Mouse (Mus musculus) limb, embryonic 12.5 days (tissue): Measurements from ENCODE around the gene Acod1. TPM values are rescaled to one million over a fixed set of nuclear protein-coding genes. Genes with fewer than 3 reads are reported as not detected.
A peak's percentile ranks its signal among the peaks of the same experiment; 100 is the strongest.

Experiments
- ATAC-seq: fragments of 200-750 bp; cut with Nextera tagmentation; 2 replicates; pipeline ENCODE4 v1.8.0; 2017; ENCODE audit warnings: low read depth, moderate TSS enrichment; ENCODE audit not compliant: insufficient number of reproducible peaks, insufficient read depth, low FRiP score, low TSS enrichment
- H3K27ac ChIP-seq: fragments of 300-500 bp; sonication (generic); 2 replicates; pipeline ENCODE4 v1.5.1; 2016; ENCODE audit warnings: mild to moderate bottlenecking, moderate library complexity
- H3K27me3 ChIP-seq: fragments of 300-500 bp; sonication (generic); 2 replicates; pipeline ENCODE4 v1.6.1; 2016; ENCODE audit warnings: mild to moderate bottlenecking, moderate library complexity
- H3K36me3 ChIP-seq: fragments of 300-500 bp; sonication (generic); 2 replicates; pipeline ENCODE4 v1.6.1; 2016; ENCODE audit warnings: mild to moderate bottlenecking, moderate library complexity
- H3K4me1 ChIP-seq: fragments of 300-500 bp; sonication (generic); replicated peaks from 2 replicates; pipeline ENCODE4 v1.6.1; 2016
- H3K4me2 ChIP-seq: fragments of 300-500 bp; sonication (generic); 2 replicates; pipeline ENCODE4 v1.6.1; 2016; ENCODE audit warnings: mild to moderate bottlenecking, moderate library complexity
- H3K4me3 ChIP-seq: fragments of 300-500 bp; sonication (generic); replicated peaks from 2 replicates; pipeline ENCODE4 v1.5.1; 2016; ENCODE audit warnings: mild to moderate bottlenecking
- H3K9ac ChIP-seq: fragments of 300-500 bp; sonication (generic); replicated peaks from 2 replicates; pipeline ENCODE4 v1.6.1; 2016; ENCODE audit warnings: mild to moderate bottlenecking, moderate library complexity
- H3K9me3 ChIP-seq: fragments of 300-500 bp; sonication (generic); 2 replicates; pipeline ENCODE4 v1.6.1; 2016; ENCODE audit warnings: mild to moderate bottlenecking, moderate library complexity
- WGBS: fragments of 180-500 bp; shearing (Covaris S2); methylation state at CpG from one replicate; pipeline ENCODE4 v1.1.7; 2016; 5-methylcytosine and 5-hydroxymethylcytosine counted together
- polyA plus RNA-seq: library from polyadenylated mRNA; unstranded; fragments of >200 nt; fragmentation: Nextera tagmentation; extraction: Ambion mirVana; gene quantifications from 2 replicates; pipeline ENCODE4 v1.2.1, GENCODE M21; 2016

The Acod1 gene
- polyA plus RNA-seq, 1 experiment from 2014 or later, result not detected

DNA sequence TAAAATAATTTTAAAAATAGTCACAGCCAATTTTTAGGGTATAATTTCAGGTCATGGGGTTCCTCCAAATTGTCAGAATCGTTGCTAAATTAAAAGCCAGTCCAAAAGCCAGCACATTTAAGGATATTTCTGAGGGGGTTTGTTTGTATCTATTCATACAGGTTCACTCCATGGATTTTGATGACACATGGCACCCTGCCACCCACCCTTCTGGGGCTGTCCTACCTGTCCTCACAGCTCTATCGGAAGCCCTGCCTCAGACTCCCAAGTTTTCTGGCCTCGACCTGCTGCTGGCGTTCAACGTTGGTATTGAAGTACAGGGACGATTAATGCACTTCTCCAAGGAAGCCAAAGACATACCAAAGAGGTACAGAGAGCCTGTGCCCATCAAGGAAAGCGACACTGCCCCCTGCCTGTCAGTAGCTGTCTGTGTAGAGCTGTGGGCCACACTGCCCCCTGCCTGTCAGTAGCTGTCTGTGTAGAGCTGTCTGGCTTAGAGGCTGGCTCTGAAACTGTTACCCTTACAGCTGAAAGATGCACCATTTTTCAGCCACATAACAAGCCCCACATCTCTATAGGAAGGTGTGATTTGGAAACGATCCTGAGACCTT is 4.5 kb downstream of the Acod1 start:
- no peaks in the 10 kb centered on the region for H3K36me3 ChIP-seq
- 40% methylated on average over 8 of the region's 8 CpGs for WGBS
- no peak overlapping the region for H3K27ac ChIP-seq
- 0 out of 2 replicates have a peak, but pooled peaks have one; percentile 26 for ATAC-seq
- no peaks in the 10 kb centered on the region for H3K9me3 ChIP-seq
- no peaks in the 10 kb centered on the region for H3K4me1 ChIP-seq
- H3K27me3 ChIP-seq, result no peaks in the 10 kb centered on the region
- H3K9ac ChIP-seq, result no peak overlapping the region
- H3K4me3 ChIP-seq, result no peak overlapping the region
- H3K4me2 ChIP-seq, result no peak overlapping the region

DNA sequence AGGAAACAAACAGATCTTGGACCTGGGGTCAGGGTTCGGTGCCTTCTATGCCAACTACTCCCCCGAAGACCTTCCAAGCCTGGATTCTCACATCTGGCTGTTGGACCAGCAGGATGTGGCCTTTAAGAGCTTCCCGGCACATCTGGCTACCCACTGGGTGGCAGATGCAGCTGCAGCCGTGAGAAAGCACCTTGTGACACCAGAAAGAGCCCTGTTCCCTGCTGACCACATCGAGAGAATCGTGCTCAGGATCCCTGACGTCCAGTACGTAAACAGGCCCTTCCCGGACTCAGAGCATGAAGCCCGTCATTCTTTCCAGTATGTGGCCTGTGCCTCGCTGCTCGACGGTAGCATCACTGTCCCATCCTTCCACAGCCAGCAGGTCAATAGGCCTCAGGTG is 8.0 kb downstream of the Acod1 start:
- no peak for ATAC-seq
- no peaks in the 10 kb centered on the region for H3K9me3 ChIP-seq
- no peaks in the 10 kb centered on the region for H3K27me3 ChIP-seq
- H3K4me2 ChIP-seq, result no peak overlapping the region
- no peaks in the 10 kb centered on the region for H3K4me1 ChIP-seq
- H3K36me3 ChIP-seq, result no peaks in the 10 kb centered on the region
- H3K27ac ChIP-seq, result no peak overlapping the region
- WGBS, result 80% methylated on average over 13 of the region's 13 CpGs
- no peak overlapping the region for H3K4me3 ChIP-seq
- H3K9ac ChIP-seq, result no peak overlapping the region

DNA sequence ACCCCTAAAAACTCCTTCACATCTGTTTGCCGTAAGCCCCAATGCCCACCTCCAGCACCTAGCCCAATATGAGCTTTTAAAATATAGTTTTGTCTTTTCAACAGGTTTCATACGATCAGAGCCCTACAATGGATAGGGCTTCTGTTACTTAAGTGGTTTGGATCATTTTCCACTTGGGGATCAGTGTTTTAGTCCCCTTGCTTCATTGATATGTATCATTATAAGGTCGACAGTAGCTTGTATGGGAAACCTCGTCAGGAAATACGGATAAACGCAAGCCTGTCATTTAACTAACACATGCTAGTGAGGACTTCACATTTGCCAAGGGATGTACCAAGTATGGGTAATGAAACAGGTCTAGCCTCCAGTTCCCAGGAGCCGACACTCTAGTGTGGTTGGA is 9.8 kb downstream of the Acod1 start:
- ATAC-seq, result no peak

DNA sequence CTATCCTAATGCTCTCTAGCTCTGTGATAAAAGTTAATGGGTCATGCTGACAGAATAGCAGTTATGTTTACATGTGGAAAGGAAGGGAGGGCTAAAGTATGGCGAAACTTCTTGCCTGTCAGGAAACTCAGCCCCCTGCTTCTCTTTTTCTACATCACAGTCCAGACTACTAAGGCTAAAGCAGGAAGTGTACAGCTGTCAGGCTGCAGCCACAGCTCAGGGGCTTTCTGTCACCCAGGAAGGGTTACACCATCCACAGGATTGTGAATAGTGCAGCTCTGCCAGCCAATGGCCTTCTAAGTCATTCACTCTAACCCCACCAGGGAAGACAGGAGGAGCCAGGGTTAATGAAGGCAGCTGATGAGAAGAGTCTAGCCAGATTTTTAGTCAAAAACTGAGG is 12.2 kb downstream of the Acod1 start:
- no peak overlapping the region for H3K27ac ChIP-seq
- 82% methylated on average over 1 of the region's 1 CpGs for WGBS
- H3K4me3 ChIP-seq, result no peak overlapping the region
- H3K4me1 ChIP-seq, result no peaks in the 10 kb centered on the region
- H3K27me3 ChIP-seq, result no peaks in the 10 kb centered on the region
- H3K9ac ChIP-seq, result no peak overlapping the region
- no peaks in the 10 kb centered on the region for H3K36me3 ChIP-seq
- H3K9me3 ChIP-seq, result no peaks in the 10 kb centered on the region
- ATAC-seq, result no peak
- H3K4me2 ChIP-seq, result no peak overlapping the region

More for the DNA sequence above, 9.8 kb downstream of the Acod1 start:
- Histone ChIP-seq H3K4me3 (no peak overlapping the region), H3K4me1 (no peaks in the 10 kb centered on the region), H3K9ac (no peak overlapping the region), H3K27ac (no peak overlapping the region), H3K36me3 (no peaks in the 10 kb centered on the region), H3K9me3 (no peaks in the 10 kb centered on the region), H3K4me2 (no peak overlapping the region), H3K27me3 (no peaks in the 10 kb centered on the region)
- WGBS, result 85% methylated on average over 7 of the region's 7 CpGs

DNA sequence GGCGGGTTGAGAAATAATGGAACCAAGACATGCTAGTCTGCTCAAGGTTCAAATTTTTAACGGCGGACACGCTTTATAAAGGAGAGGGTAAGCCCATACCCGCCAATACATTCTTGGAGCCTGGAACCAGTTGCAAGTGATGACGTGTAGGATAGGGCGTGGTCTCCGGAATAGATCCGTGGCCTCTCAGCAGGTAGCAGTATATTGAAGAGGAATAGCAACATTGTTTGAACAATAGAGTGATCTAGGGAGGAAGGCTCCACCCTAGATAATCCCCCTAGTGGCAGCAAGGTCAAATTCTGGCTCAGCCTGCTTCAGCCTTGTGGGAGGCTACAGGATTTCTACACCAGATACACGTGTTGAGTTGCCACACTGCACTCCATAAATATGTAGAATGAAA is 12.7 kb downstream of the Acod1 start:
- 0 out of 2 replicates have a peak, but pooled peaks have one; percentile 26 for ATAC-seq
- H3K27me3 ChIP-seq, result no peaks in the 10 kb centered on the region

DNA sequence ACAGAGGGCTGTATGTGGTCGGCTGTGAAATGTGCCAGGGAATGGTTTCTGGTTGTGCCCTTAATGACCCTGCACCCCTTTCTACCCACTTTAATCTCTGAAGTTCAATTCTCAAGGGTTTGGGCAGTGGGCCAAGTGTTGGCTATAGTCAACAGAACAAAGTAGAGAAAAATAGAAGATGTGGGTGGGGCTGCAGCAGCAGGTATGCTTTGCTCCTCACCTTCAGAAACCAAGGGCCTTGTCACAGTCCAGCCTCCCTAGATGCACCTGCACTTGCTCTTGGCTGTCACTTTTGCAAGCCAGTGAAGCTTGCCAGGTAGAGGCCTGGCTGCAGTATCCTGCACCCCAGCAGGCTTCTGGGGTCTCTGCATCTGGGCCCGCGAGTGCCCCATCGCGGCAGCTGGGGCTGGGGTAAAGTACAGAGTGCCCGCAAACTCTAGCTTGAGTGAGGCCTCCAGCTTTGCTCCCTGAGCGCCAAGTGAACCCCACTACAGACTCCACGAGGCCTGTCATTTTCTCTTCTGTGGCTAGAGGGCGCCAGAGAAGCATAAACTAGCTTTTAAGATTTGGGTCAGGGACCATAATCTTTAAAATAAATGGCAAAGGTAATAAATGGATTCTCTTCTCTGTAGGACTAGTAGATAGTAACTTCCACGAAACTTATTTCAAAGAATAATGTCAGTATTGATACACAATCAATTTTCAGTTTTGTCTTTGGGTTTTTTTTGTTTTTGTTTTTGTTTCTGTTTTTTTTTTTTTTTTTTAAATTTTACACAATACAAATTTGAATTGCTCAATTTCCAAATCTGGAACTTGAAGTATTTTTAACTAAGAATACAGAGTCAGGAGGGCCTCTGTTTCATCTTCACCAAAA is 18.8 kb downstream of the Acod1 start:
- no peak overlapping the region for H3K4me3 ChIP-seq
- no peak for ATAC-seq
- 0 out of 2 replicates have a peak, but pooled peaks cover 2% of the 10 kb centered on the region for H3K4me1 ChIP-seq
- no peaks in the 10 kb centered on the region for H3K36me3 ChIP-seq
- H3K27ac ChIP-seq, result no peak overlapping the region
- no peak overlapping the region for H3K9ac ChIP-seq
- WGBS, result 16% methylated on average over 10 of the region's 10 CpGs
- no peak overlapping the region for H3K4me2 ChIP-seq
- no peaks in the 10 kb centered on the region for H3K27me3 ChIP-seq
- no peaks in the 10 kb centered on the region for H3K9me3 ChIP-seq

More for the DNA sequence above, 12.7 kb downstream of the Acod1 start:
- no peaks in the 10 kb centered on the region for H3K9me3 ChIP-seq
- 91% methylated on average over 10 of the region's 10 CpGs for WGBS
- H3K27ac ChIP-seq, result no peak overlapping the region
- H3K4me3 ChIP-seq, result no peak overlapping the region
- no peak overlapping the region for H3K4me2 ChIP-seq
- no peak overlapping the region for H3K9ac ChIP-seq
- no peaks in the 10 kb centered on the region for H3K36me3 ChIP-seq
- no peaks in the 10 kb centered on the region for H3K4me1 ChIP-seq

DNA sequence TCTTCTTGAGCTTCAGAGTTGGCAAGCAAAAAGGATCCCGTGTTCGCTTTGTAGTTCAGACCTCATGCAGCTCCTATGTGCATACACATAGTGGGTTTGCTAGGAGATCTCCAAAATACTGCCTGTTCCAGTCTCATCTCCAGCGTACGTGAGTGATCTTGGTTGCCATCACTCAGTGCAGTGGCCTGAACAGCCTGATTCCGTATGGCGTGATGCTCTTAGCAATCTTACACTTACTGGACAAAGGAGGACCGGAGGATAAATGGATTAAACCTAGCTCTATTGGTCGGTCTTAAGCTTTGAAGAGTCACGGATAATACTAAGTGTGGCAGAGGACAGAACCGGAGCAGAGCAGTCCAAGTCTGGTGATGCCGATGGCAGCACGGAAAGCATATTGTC is 22.7 kb downstream of the Acod1 start:
- Histone ChIP-seq H3K36me3 (peaks cover 21% of the 10 kb centered on the region; the same call in 1 of the 2 replicates), H3K27ac (peak overlapping the region; percentile 86), H3K4me1 (peaks cover 2% of the 10 kb centered on the region; the same call in 1 of the 2 replicates), H3K9me3 (no peaks in the 10 kb centered on the region), H3K27me3 (no peaks in the 10 kb centered on the region), H3K9ac (peak overlapping the region; percentile 76; the same call in 1 of the 2 replicates), H3K4me3 (peak overlapping the region; percentile 67), H3K4me2 (peak overlapping the region; percentile 87)
- 19% methylated on average over 12 of the region's 12 CpGs for WGBS
- peak; percentile 31 for ATAC-seq

DNA sequence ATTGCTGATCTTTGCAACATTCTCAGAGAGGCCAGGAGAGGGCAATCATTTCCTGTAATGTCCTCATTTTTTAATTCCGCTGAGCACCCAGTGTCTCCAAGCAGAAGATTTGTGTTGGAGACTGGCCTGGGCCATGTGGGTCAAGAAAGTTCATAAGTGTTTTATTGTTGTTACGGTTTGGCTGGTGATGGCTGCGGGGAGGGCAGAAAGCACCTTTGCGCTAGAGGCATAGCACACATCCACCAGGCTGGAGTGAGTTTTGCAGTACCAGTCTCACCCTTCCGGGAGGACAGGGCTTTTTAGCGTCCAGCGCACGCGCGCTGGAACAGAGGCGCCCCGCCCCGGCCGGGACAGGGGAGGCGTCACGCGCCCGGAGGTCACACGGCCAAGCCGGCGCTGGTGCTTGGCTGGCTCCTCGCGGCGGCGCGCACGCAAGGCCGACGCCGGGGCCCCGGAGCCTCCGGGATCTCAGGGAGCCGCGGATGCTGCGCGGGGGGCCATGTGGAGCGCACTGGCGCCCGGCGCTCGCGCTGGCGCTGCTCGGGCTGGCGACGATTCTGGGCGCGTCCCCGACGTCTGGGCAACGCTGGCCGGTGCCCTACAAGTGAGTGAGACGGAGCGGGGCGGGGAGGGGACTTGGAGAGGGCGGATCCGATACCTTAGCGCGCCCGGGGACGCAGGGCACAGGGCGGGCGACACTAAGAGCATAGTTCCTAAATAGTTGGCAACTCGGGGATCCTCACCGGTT is 23.3 kb downstream of the Acod1 start, which contains the start of gene Cln5:
Cln5 (plus strand) TSS at position 353 of the 748 bp plus-strand sequence.
- Histone ChIP-seq H3K4me2 (peak within 1 kb of the TSS; percentile 87), H3K9ac (peak within 1 kb of the TSS; percentile 76), H3K4me1 (peaks cover 2% of the 10 kb centered on the region; the same call in 1 of the 2 replicates), H3K9me3 (no peaks in the 10 kb centered on the region), H3K27ac (peak within 1 kb of the TSS; percentile 86), H3K36me3 (peaks cover 27% of the 10 kb centered on the region; the same call in 1 of the 2 replicates), H3K27me3 (no peaks in the 10 kb centered on the region), H3K4me3 (peak within 1 kb of the TSS; percentile 67)
- under 1% methylated on average over 65 of the region's 65 CpGs for WGBS
- peak; percentile 96 for ATAC-seq

DNA sequence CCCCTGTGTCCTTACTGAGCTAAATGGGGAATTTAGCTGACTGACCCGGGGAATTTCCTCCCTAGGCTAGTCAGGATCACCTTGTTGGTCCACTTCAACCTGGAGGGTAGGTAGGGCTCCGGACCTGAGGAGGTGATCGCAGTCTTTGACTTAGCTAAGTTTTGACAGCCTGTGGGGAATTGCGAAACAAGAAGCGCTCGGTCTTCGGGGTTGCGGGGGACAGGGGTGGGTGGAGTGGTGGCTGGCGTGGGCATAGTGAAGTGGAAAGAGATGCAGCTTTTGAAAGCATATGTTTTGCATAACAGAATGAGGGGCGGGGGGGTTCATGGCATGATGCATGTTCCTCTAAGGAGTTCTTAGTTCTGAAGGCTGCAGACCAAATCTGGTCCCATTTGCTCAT is 24.0 kb downstream of the Acod1 start:
- H3K27me3 ChIP-seq, result no peaks in the 10 kb centered on the region
- ATAC-seq, result 0 out of 2 replicates have a peak, but pooled peaks have one; percentile 6
- H3K4me2 ChIP-seq, result peak overlapping the region; percentile 87
- peak overlapping the region; percentile 86; the same call in 1 of the 2 replicates for H3K27ac ChIP-seq
- H3K4me1 ChIP-seq, result peaks cover 2% of the 10 kb centered on the region; the same call in 1 of the 2 replicates
- H3K36me3 ChIP-seq, result peaks cover 33% of the 10 kb centered on the region; the same call in 1 of the 2 replicates
- H3K4me3 ChIP-seq, result peak overlapping the region; percentile 67
- peak overlapping the region; percentile 76 for H3K9ac ChIP-seq
- H3K9me3 ChIP-seq, result no peaks in the 10 kb centered on the region
- 5% methylated on average over 10 of the region's 10 CpGs for WGBS

DNA sequence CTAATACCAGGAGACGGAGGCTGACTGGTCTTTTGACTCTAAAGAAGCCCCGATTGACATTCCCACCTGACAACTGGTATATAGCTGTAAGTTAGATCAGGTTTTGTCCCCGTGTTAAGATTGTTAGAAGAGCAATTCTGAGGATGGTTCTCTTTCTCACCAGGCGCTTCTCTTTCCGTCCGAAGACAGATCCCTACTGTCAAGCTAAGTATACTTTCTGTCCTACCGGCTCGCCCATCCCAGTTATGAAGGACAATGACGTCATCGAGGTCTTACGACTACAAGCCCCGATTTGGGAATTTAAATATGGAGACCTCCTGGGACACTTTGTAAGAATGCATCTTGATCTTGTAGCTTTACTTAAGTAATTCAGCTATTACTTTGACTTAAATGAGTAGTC is 24.7 kb downstream of the Acod1 start:
- WGBS, result 90% methylated on average over 12 of the region's 12 CpGs
- no peak overlapping the region for H3K27ac ChIP-seq
- no peak overlapping the region for H3K4me2 ChIP-seq
- no peak overlapping the region for H3K9ac ChIP-seq
- peaks cover 37% of the 10 kb centered on the region; the same call in 1 of the 2 replicates for H3K36me3 ChIP-seq
- no peaks in the 10 kb centered on the region for H3K27me3 ChIP-seq
- no peak for ATAC-seq
- peaks cover 2% of the 10 kb centered on the region; the same call in 1 of the 2 replicates for H3K4me1 ChIP-seq
- H3K9me3 ChIP-seq, result no peaks in the 10 kb centered on the region
- no peak overlapping the region for H3K4me3 ChIP-seq
